Mouse (Mus musculus): ENCODE data around the gene Fbrsl1.

GRCm38 (mm10) chr5:110392727-110393126 lies 55.6 kb downstream of the Fbrsl1 start:
- TF ChIP-seq POLR2A (IDR thresholded peaks at IDR 0.05; ENCODE audit: insufficient read depth, low read length) (no peak), CTCF (IDR thresholded peaks at IDR 0.05; ENCODE audit: low read depth, low read length) (no peak)
